Mouse (Mus musculus): ENCODE data around the gene Srcap.

DNA sequence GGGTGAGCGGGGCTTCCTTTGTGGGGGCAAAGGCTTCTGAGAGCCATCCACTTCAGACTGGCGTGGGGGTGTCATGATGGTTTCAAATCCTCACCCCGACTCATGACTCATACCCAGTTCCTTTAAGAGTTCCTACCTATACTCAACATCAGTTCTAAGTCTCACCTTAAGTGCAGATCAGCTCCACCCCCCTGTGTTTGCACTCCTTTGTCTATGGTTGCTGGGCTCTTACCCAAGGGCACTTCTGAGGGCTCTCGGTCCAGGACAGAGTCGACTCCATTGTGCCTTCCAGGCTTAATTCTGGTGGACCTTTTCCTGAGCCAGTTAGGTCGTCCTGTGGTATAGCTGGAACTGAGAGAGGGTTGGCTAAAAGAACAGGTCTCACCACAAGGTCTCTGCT, 95.4 kb downstream of the Srcap start:
- no peak for TF ChIP-seq EP300 (IDR thresholded peaks at IDR 0.05; ENCODE audit: low read depth)
- TF ChIP-seq CTCF (IDR thresholded peaks at IDR 0.05; ENCODE audit: low read depth) = no peak
